Mouse (Mus musculus) embryonic fibroblast, embryonic 13.5 days (primary cell): Measurements from ENCODE around the gene Dlx3. TPM values are rescaled to one million over a fixed set of nuclear protein-coding genes. Genes with fewer than 3 reads are reported as not detected.

ENCODE experiments used
- H3K27ac ChIP-seq: 2 replicates; pipeline ENCODE4 v1.5.1; 2012; ENCODE audit warnings: low read length, control low read depth, inconsistent platforms; ENCODE audit not compliant: insufficient read depth
- H3K4me1 ChIP-seq: 2 replicates; pipeline ENCODE4 v1.6.1; 2011; ENCODE audit warnings: low read length; ENCODE audit not compliant: control insufficient read depth, insufficient read depth
- H3K4me3 ChIP-seq: 2 replicates; pipeline ENCODE4 v1.5.1; 2011; ENCODE audit warnings: mild to moderate bottlenecking, control low read depth, low read length; ENCODE audit not compliant: insufficient read depth
- CTCF ChIP-seq: IDR thresholded peaks from 2 replicates; pipeline ENCODE4 v1.5.1; 2011; ENCODE audit warnings: mild to moderate bottlenecking, control low read depth, low read length, moderate library complexity, borderline replicate concordance; ENCODE audit not compliant: insufficient read depth
- POLR2A ChIP-seq: IDR thresholded peaks from 2 replicates; pipeline ENCODE4 v1.6.1; 2011; ENCODE audit warnings: low read depth, mild to moderate bottlenecking, control low read depth, low read length, moderate library complexity
- polyA plus RNA-seq: library from polyadenylated mRNA; stranded (reverse); fragments of >200 nt; gene quantifications from 2 replicates; pipeline ENCODE4 v1.2.4, GENCODE M21; 2011; ENCODE audit warnings: low read depth; ENCODE audit not compliant: missing spikeins, insufficient read length

Dlx3 gene
- polyA plus RNA-seq, 1 experiment: 0.19 TPM

DNA sequence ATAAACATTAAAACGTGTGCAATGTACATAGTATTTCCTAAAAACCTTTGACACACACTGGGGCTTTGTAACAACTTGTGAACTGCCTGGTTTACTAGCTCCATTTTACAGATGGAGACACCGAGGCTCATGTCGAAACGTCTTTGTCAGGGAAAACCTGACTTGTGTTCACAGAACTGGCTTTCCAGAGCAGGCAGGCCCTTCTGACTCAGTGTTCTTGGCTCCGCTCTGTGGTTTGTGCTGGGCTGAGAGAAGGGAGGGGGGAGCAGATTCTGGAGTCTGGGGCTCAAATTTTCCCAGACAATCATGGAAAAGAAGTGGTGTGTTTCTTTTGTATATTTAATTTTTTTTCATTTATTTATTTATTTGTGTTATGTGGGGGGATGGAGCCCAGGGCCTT, 33.8 kb downstream of the Dlx3 start:
- no peaks in the 10 kb centered on the region for H3K4me1 ChIP-seq
- TF ChIP-seq POLR2A: no peak
- no peak for TF ChIP-seq CTCF
- no peak overlapping the region for H3K27ac ChIP-seq
- no peak overlapping the region for H3K4me3 ChIP-seq

DNA sequence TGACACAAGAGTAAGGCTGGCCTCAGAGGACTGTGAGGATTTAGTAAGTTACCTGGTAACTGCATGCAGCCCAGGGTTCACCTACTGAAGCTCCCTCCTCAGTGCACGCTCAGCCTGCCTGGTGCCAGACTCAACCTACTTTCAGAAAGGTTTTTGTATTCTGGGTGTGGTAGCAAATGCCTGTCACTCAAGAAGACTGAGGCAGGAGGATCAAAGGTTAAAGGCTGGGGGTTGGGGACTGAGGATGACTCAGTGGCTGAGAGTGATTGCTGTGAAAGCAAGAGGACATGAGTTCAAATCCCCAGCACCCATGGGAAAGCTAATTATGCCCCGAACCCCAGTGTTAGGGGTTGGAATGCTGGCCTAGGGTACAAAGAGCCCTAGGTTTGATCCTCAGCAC, 35.6 kb downstream of the Dlx3 start:
- Histone ChIP-seq H3K27ac (no peak overlapping the region), H3K4me3 (no peak overlapping the region), H3K4me1 (no peaks in the 10 kb centered on the region)
- TF ChIP-seq CTCF (no peak), POLR2A (no peak)

DNA sequence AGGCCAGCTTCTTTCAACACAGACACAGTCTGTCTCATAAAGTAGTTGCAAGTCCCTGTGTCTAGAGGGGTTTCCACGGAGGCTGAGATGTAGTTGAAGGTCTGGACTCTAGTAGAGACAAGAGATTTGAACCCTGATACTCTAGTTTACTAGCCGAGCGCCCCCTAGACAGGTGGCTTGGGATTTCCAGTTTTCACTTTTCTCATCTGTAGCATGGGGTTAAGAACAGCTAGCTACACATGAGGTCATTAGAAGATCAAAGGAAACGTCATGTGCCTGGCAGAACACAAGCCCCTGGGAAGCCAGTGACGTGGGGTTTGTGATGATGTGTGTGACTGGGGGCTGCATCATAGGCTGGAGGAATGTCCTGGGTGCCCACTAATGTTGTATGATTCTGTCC, 37.4 kb downstream of the Dlx3 start:
- TF ChIP-seq POLR2A (no peak), CTCF (no peak)
- no peaks in the 10 kb centered on the region for H3K4me1 ChIP-seq
- no peak overlapping the region for H3K27ac ChIP-seq
- H3K4me3 ChIP-seq: no peak overlapping the region

DNA sequence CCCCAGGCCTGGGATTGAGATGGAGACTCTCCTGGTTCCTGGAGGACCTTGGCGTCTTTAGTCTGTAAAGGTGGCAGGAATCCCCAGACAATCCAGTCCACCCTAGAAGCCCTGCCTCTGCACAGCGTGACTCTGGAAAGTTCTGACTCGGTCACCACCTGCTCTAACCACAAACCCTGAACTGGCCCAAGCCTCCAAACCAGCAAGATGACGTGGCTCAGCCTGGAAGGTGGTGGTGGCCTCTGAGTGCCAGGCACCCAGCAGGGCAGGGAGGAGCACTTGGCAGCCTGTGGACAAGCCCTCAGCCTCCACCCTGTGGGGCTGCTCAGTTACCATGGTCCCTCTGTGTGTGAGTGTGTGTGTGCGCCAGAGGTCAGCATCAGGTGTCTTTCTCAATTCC, 38.0 kb downstream of the Dlx3 start:
- no peak overlapping the region for H3K4me3 ChIP-seq
- no peak overlapping the region for H3K27ac ChIP-seq
- H3K4me1 ChIP-seq: no peaks in the 10 kb centered on the region
- no peak for TF ChIP-seq POLR2A
- no peak for TF ChIP-seq CTCF

DNA sequence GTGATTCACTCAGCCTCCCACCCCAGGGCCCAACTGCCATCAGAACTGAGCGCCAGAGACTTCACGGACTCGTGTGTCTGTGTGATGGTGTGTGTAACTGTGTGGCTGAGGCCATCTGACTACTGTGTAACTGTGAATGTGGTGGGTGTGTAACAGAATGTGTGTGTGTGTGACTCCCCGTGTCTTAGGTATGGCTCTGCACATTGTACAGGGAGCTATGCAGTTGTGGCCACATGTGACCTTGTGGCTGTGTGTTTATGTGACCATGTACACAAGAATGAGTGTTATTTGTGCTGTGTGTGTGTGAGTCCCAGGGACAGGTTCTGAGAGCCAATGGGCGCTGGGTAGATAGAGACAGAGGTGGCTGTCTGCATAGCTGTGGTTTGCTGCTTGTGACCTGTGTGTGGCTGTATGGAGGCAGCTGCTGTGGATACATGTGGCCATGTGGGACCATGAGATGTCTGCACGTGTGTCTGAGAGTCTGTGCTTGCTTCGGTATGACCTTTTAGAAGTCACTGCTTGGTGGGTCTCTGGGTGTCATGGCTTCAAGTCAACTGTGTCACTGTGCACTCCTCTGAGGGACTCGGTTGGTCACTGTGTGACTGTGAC, 39.9 kb downstream of the Dlx3 start:
- H3K4me3 ChIP-seq: no peak overlapping the region
- TF ChIP-seq POLR2A: no peak
- TF ChIP-seq CTCF: no peak
- no peak overlapping the region for H3K27ac ChIP-seq
- H3K4me1 ChIP-seq: no peaks in the 10 kb centered on the region

DNA sequence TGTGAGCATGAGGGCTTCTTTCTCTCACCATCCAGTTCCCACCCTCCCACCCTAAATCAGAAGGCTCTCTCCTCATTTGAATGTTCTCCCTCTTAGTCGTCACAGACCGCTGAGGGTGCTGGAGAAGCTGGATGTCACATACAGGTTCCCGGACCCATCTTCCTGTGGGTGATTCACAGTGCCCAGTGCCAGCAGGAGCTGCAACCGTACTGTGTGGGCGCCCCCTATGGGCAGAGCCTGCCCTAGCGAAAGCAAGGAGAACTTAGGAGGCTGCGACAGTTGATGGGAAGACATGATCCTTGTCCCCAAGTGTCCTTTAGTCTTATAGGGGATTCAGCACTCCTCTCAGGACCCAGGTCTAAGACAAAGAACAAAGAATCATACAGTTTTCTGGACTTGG, 40.8 kb downstream of the Dlx3 start:
- no peak for TF ChIP-seq POLR2A
- TF ChIP-seq CTCF: peak; percentile 47; the same call in 1 of the 2 replicates
- no peaks in the 10 kb centered on the region for H3K4me1 ChIP-seq
- no peak overlapping the region for H3K4me3 ChIP-seq
- H3K27ac ChIP-seq: no peak overlapping the region

DNA sequence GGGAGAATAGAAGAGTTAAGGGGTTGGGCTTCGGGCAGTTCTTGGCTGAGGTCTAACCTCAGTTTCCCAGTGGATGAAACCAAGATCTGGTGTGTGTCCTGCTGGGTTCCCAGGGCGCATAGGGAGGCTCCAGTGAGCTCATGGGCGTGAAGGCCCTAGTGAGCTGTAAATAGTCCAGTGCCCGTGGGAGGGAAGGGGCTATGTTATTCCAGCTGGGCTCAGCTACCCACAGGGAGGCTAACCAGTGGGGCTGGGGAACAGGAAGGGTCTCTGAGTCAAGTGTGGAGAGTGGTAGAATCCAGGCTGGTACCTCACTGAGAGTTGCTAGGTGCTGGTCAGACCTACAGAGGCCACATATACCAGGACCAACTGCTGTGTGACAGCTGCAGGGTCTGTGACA, 41.8 kb downstream of the Dlx3 start:
- TF ChIP-seq POLR2A (no peak), CTCF (no peak)
- H3K4me1 ChIP-seq: no peaks in the 10 kb centered on the region
- no peak overlapping the region for H3K4me3 ChIP-seq
- no peak overlapping the region for H3K27ac ChIP-seq

DNA sequence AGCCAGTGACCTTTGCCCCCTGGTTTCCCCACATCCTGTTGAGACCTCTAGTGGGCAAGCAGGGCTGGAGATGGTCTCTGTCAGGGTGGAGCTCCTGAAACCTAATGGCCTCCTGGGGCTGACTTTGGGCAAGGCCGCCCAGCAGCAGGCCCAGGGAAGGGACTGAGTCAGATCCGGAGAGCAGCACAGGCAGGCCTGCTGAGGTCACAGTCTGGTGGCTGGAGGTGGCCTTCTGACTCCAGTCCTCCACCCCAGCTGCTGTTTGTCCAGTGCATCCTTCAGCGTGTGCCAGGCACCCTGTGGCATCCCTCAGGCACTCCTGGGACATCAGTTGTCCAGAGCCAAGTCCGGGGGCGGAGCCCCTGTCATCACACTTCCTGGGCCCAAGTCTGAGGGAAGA, 45.9 kb downstream of the Dlx3 start:
- TF ChIP-seq CTCF (no peak), POLR2A (no peak)
- no peaks in the 10 kb centered on the region for H3K4me1 ChIP-seq
- no peak overlapping the region for H3K27ac ChIP-seq
- H3K4me3 ChIP-seq: no peak overlapping the region

Other genes with a start within 250 kb of the Dlx3 start
- gene Col1a1, start 183.9 kb upstream of the Dlx3 start, polyA plus RNA-seq: 6,098 and 7,850 TPM in 2 replicates
- not detected in 2 replicates for gene Hils1, start 152.5 kb upstream of the Dlx3 start, polyA plus RNA-seq
- gene Sgca, start 143.8 kb upstream of the Dlx3 start, polyA plus RNA-seq: not detected in 2 replicates
- 44.3 and 61.7 TPM in 2 replicates for gene Ppp1r9b, start 129.1 kb upstream of the Dlx3 start, polyA plus RNA-seq
- gene Samd14, start 110.2 kb upstream of the Dlx3 start, polyA plus RNA-seq: 11.6 and 14.2 TPM in 2 replicates
- gene Pdk2, start 78.8 kb upstream of the Dlx3 start, polyA plus RNA-seq: 8.6 and 10.0 TPM in 2 replicates
- gene Itga3, start 43.3 kb upstream of the Dlx3 start, polyA plus RNA-seq: 6.9 and 12.8 TPM in 2 replicates
- gene Dlx4, start 26.1 kb downstream of the Dlx3 start, polyA plus RNA-seq: not detected in 2 replicates
- gene Tac4, start 141.4 kb downstream of the Dlx3 start, polyA plus RNA-seq: not detected in 2 replicates
- 56.1 and 58.4 TPM in 2 replicates for gene Kat7, start 190.1 kb downstream of the Dlx3 start, polyA plus RNA-seq
- 7.0 and 8.4 TPM in 2 replicates for gene Fam117a, start 216.9 kb downstream of the Dlx3 start, polyA plus RNA-seq